Mouse (Mus musculus): ENCODE data around the gene B3galt1. TPM values are rescaled to one million over a fixed set of nuclear protein-coding genes. Genes with fewer than 3 reads are reported as not detected.

The B3galt1 gene
- polyA plus RNA-seq, 1 experiment = not detected

GRCm38 (mm10) chr2:68159751-68160150 is 594.1 kb downstream of the B3galt1 start:
- no peaks in the 10 kb centered on the region for H3K36me3 ChIP-seq (replicated peaks; ENCODE audit: low read length)
- no peaks in the 10 kb centered on the region for H3K27me3 ChIP-seq (replicated peaks)
- H3K4me3 ChIP-seq (replicated peaks) = peak overlapping the region; percentile 31
- TF ChIP-seq FLI1 (IDR thresholded peaks at IDR 0.05; ENCODE audit: low read length) = no peak
- no peak for TF ChIP-seq GATA1 (IDR thresholded peaks at IDR 0.05; ENCODE audit: borderline replicate concordance, low read length)
- no peaks in the 10 kb centered on the region for H3K4me1 ChIP-seq
- peaks cover 16% of the 10 kb centered on the region for H3K9me3 ChIP-seq

GRCm38 (mm10) chr2:68160566-68160965 is 594.9 kb downstream of the B3galt1 start:
- no peaks in the 10 kb centered on the region for H3K36me3 ChIP-seq (replicated peaks; ENCODE audit: low read length)
- H3K4me1 ChIP-seq = no peaks in the 10 kb centered on the region
- H3K4me3 ChIP-seq (replicated peaks) = no peak overlapping the region
- peaks cover 16% of the 10 kb centered on the region for H3K9me3 ChIP-seq
- TF ChIP-seq FLI1 (IDR thresholded peaks at IDR 0.05; ENCODE audit: low read length) = no peak
- TF ChIP-seq GATA1 (IDR thresholded peaks at IDR 0.05; ENCODE audit: borderline replicate concordance, low read length) = no peak
- no peaks in the 10 kb centered on the region for H3K27me3 ChIP-seq (replicated peaks)

GRCm38 (mm10) chr2:68162012-68162411 is 596.3 kb downstream of the B3galt1 start:
- Histone ChIP-seq H3K9me3 (peaks cover 16% of the 10 kb centered on the region), H3K4me1 (no peaks in the 10 kb centered on the region), H3K4me3 (replicated peaks) (no peak overlapping the region), H3K36me3 (replicated peaks; ENCODE audit: low read length) (no peaks in the 10 kb centered on the region), H3K27me3 (replicated peaks) (no peaks in the 10 kb centered on the region)
- no peak for TF ChIP-seq FLI1 (IDR thresholded peaks at IDR 0.05; ENCODE audit: low read length)
- no peak for TF ChIP-seq GATA1 (IDR thresholded peaks at IDR 0.05; ENCODE audit: borderline replicate concordance, low read length)

GRCm38 (mm10) chr2:68171306-68171705 is 605.6 kb downstream of the B3galt1 start:
- Histone ChIP-seq H3K27me3 (replicated peaks) (no peaks in the 10 kb centered on the region), H3K9me3 (peaks cover 13% of the 10 kb centered on the region), H3K4me1 (no peaks in the 10 kb centered on the region), H3K4me3 (replicated peaks) (no peak overlapping the region), H3K36me3 (replicated peaks; ENCODE audit: low read length) (no peaks in the 10 kb centered on the region)
- no peak for TF ChIP-seq FLI1 (IDR thresholded peaks at IDR 0.05; ENCODE audit: low read length)
- no peak for TF ChIP-seq GATA1 (IDR thresholded peaks at IDR 0.05; ENCODE audit: borderline replicate concordance, low read length)

Other genes starting within 250 kb of the B3galt1 start
- gene Gm21830, start 152.1 kb upstream of the B3galt1 start, polyA plus RNA-seq (2012; ENCODE audit: insufficient read depth, low replicate concordance) = not detected in 2 replicates
- gene Gm26727, start 132.7 kb upstream of the B3galt1 start, polyA plus RNA-seq (2012; ENCODE audit: insufficient read depth, low replicate concordance) = not detected in 2 replicates
- gene Xirp2, start 119.9 kb upstream of the B3galt1 start, polyA plus RNA-seq (2012; ENCODE audit: insufficient read depth, low replicate concordance) = not detected in 2 replicates